Mouse (Mus musculus) layer of hippocampus, adult 18-20 months (tissue): ENCODE measurements around the gene Gm16181. TPM values are rescaled to one million over a fixed set of nuclear protein-coding genes. Genes with fewer than 3 reads are reported as not detected.
A peak's percentile ranks its signal among the peaks of the same experiment; 100 is the strongest.

Experiments used
- DNase-seq, 2 experiments: peaks; one replicate each; pipeline ENCODE4 v3.0.0; 2022; ENCODE audit warnings: low spot score in 2 of 2
- total RNA-seq, 2 experiments: library from RNA; stranded (reverse); gene quantifications; 2 replicates each; pipeline ENCODE4 v1.2.3; 2021

Gm16181 gene
- total RNA-seq, 2 experiments from 2014 or later, result not detected

- no peak for DNase-seq
Observed at GRCm38 (mm10) chr17:35247144-35247543, 26.5 kb downstream of the Gm16181 start.

- DNase-seq, result no peak
Observed at GRCm38 (mm10) chr17:35248986-35249385, 28.4 kb downstream of the Gm16181 start.

GRCm38 (mm10) chr17:35249451-35250197, 29.0 kb downstream of the Gm16181 start:
- no peak for DNase-seq

- peak in 1 of 2 experiments; percentile 1 for DNase-seq
Observed at GRCm38 (mm10) chr17:35250348-35251120, 29.9 kb downstream of the Gm16181 start.

GRCm38 (mm10) chr17:35251162-35251719, 30.6 kb downstream of the Gm16181 start:
- DNase-seq, result peak in 1 of 2 experiments; percentile 1

- DNase-seq, result no peak
Observed at GRCm38 (mm10) chr17:35251981-35252380, 31.3 kb downstream of the Gm16181 start.

- DNase-seq, result no peak
Observed at GRCm38 (mm10) chr17:35252619-35253292, 32.1 kb downstream of the Gm16181 start.

- DNase-seq, result no peak
Observed at GRCm38 (mm10) chr17:35253293-35254093, 32.9 kb downstream of the Gm16181 start.

- peak in 1 of 2 experiments; percentile 65 for DNase-seq
Observed at GRCm38 (mm10) chr17:35254241-35255098, 33.8 kb downstream of the Gm16181 start.

GRCm38 (mm10) chr17:35255301-35255700, 34.7 kb downstream of the Gm16181 start:
- no peak for DNase-seq

GRCm38 (mm10) chr17:35255704-35256103, 35.1 kb downstream of the Gm16181 start:
- no peak for DNase-seq

- no peak for DNase-seq
Observed at GRCm38 (mm10) chr17:35257378-35257777, 36.7 kb downstream of the Gm16181 start.

- DNase-seq, result peak; percentile 90 to 99
Observed at GRCm38 (mm10) chr17:35257824-35258491, 37.3 kb downstream of the Gm16181 start.

- no peak for DNase-seq
Observed at GRCm38 (mm10) chr17:35258492-35259478, 38.2 kb downstream of the Gm16181 start.

- DNase-seq, result no peak
Observed at GRCm38 (mm10) chr17:35259621-35260020, 39.0 kb downstream of the Gm16181 start.

- no peak for DNase-seq
Observed at GRCm38 (mm10) chr17:35261651-35262050, 41.0 kb downstream of the Gm16181 start.

- peak; percentile 84 to 97 for DNase-seq
Observed at GRCm38 (mm10) chr17:35262664-35263522, 42.3 kb downstream of the Gm16181 start, which contains the start of gene H2-D1. H2-D1 (plus strand) TSS chr17:35262730.
